Mouse (Mus musculus) liver, embryonic 12.5 days (tissue): ENCODE data around the gene H2-T24. TPM values are rescaled to one million over a fixed set of nuclear protein-coding genes. Genes with fewer than 3 reads are reported as not detected.
"Not testable (repeated sequence)": the region's sequence is repeated elsewhere in the genome, so short reads cannot be mapped to it uniquely, and the experiment has no call there.

Experiments used
- ATAC-seq: fragments of 200-750 bp; cut with Nextera tagmentation; 2 replicates; pipeline ENCODE4 v1.8.0; 2017; ENCODE audit warnings: moderate number of reproducible peaks, mild to moderate bottlenecking, moderate library complexity
- H3K27ac ChIP-seq: fragments of 300-500 bp; sonication (generic); 2 replicates; pipeline ENCODE4 v1.5.1; 2016; ENCODE audit warnings: mild to moderate bottlenecking
- H3K27me3 ChIP-seq: fragments of 300-500 bp; sonication (generic); replicated peaks from 2 replicates; pipeline ENCODE4 v1.6.1; 2016; ENCODE audit warnings: mild to moderate bottlenecking, moderate library complexity
- H3K36me3 ChIP-seq: fragments of 300-500 bp; sonication (generic); 2 replicates; pipeline ENCODE4 v1.6.1; 2016; ENCODE audit warnings: mild to moderate bottlenecking, moderate library complexity
- H3K4me1 ChIP-seq: fragments of 300-500 bp; sonication (generic); 2 replicates; pipeline ENCODE4 v1.6.1; 2016
- H3K4me2 ChIP-seq: fragments of 300-500 bp; sonication (generic); 2 replicates; pipeline ENCODE4 v1.6.1; 2016; ENCODE audit warnings: mild to moderate bottlenecking, moderate library complexity
- H3K4me3 ChIP-seq: fragments of 300-500 bp; sonication (generic); 2 replicates; pipeline ENCODE4 v1.5.1; 2016; ENCODE audit warnings: mild to moderate bottlenecking, moderate library complexity
- H3K9ac ChIP-seq: fragments of 300-500 bp; sonication (generic); 2 replicates; pipeline ENCODE4 v1.6.1; 2016; ENCODE audit warnings: mild to moderate bottlenecking, moderate library complexity
- H3K9me3 ChIP-seq: fragments of 300-500 bp; sonication (generic); replicated peaks from 2 replicates; pipeline ENCODE4 v1.6.1; 2016; ENCODE audit warnings: mild to moderate bottlenecking, moderate library complexity
- WGBS: fragments of 180-500 bp; shearing (Covaris S2); methylation state at CpG from one replicate; pipeline ENCODE4 v1.1.7; 2016; ENCODE audit not compliant: insufficient replicate concordance; 5-methylcytosine and 5-hydroxymethylcytosine counted together
- polyA plus RNA-seq: library from polyadenylated mRNA; unstranded; fragments of >200 nt; fragmentation: Nextera tagmentation; extraction: Ambion mirVana; gene quantifications from 2 replicates; pipeline ENCODE4 v1.2.1, GENCODE M21; 2016

The H2-T24 gene
- polyA plus RNA-seq, 1 experiment from 2014 or later: 4.6 TPM

- H3K27me3 ChIP-seq: no peaks in the 10 kb centered on the region
- 81% methylated on average over 9 of the region's 9 CpGs for WGBS
- H3K4me1 ChIP-seq: peaks cover 74% of the 10 kb centered on the region
- H3K4me3 ChIP-seq: no peak overlapping the region
- H3K9me3 ChIP-seq: no peaks in the 10 kb centered on the region
- no peak overlapping the region for H3K27ac ChIP-seq
- no peak overlapping the region for H3K9ac ChIP-seq
- peaks cover 10% of the 10 kb centered on the region for H3K36me3 ChIP-seq
- H3K4me2 ChIP-seq: no peak overlapping the region
- no peak for ATAC-seq
These were observed 1.7 kb upstream of the H2-T24 start for GRCm38 (mm10) chr17:36022098-36022497.

DNA sequence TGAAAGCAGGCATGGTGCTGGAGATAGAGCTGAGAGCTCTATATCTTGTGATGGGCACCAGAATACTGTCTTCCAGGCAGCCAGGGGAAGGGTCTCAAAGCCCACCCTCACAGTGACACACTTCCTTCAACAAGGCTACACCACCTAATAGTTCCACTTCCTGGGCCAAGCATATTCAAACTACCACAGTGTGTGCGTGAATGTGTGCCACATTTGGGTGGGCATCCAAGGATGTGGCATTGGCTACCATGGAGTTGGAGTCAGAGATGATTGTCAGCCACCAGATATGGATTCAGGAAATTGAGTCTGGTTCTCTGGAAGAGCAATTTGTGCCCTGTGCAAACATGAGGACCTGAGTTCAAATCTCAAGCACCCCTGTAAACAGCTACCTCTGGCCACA is 949 bp upstream of the H2-T24 start:
- H3K27me3 ChIP-seq: no peaks in the 10 kb centered on the region
- peaks cover 18% of the 10 kb centered on the region for H3K36me3 ChIP-seq
- peaks cover 78% of the 10 kb centered on the region for H3K4me1 ChIP-seq
- H3K4me3 ChIP-seq: peak overlapping the region; percentile 58
- peak overlapping the region; percentile 91 for H3K27ac ChIP-seq
- ATAC-seq: 0 out of 2 replicates have a peak, but pooled peaks have one; percentile 23
- WGBS: 76% methylated on average over 1 of the region's 1 CpGs
- H3K9me3 ChIP-seq: no peaks in the 10 kb centered on the region
- H3K4me2 ChIP-seq: peak overlapping the region; percentile 71
- H3K9ac ChIP-seq: peak overlapping the region; percentile 63

DNA sequence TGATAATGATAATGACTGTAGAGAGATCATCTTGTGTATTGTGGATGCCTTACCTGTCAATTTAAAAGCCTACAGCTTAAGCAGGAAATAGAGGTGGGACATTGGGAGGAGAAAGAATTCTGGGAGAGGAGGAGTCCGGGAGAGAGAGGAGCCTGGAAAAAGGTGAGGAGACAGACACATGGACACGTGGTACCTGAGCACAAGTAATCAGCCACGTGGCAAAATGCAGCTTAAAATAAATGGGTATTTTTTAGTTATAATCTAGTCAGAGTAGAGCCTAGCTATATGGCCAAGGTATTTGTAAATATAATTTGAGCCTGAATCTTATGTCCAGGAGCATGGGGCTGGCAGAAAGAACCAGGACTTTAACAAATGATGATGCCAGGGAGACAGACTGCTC is 841 bp downstream of the H2-T24 start:
- Histone ChIP-seq H3K36me3 (peaks cover 36% of the 10 kb centered on the region), H3K9ac (peak overlapping the region; percentile 63), H3K4me3 (peak overlapping the region; percentile 58), H3K4me2 (peak overlapping the region; percentile 71), H3K27ac (peak overlapping the region; percentile 91), H3K27me3 (no peaks in the 10 kb centered on the region), H3K9me3 (no peaks in the 10 kb centered on the region), H3K4me1 (peaks cover 78% of the 10 kb centered on the region)
- no peak for ATAC-seq
- 66% methylated on average over 3 of the region's 3 CpGs for WGBS

- no peak for ATAC-seq
- Histone ChIP-seq H3K4me3 (peak overlapping the region; percentile 58), H3K4me1 (peaks cover 72% of the 10 kb centered on the region), H3K9ac (peak overlapping the region; percentile 63), H3K9me3 (no peaks in the 10 kb centered on the region), H3K27me3 (no peaks in the 10 kb centered on the region), H3K4me2 (peak overlapping the region; percentile 71), H3K27ac (peak overlapping the region; percentile 91; the same call in 1 of the 2 replicates), H3K36me3 (peaks cover 41% of the 10 kb centered on the region)
- 32% methylated on average over 2 of the region's 2 CpGs for WGBS
These were observed 1.4 kb downstream of the H2-T24 start for GRCm38 (mm10) chr17:36018979-36019378.

- 74% methylated on average over 5 of the region's 5 CpGs for WGBS
These were observed 3.3 kb downstream of the H2-T24 start for GRCm38 (mm10) chr17:36017046-36017445.

DNA sequence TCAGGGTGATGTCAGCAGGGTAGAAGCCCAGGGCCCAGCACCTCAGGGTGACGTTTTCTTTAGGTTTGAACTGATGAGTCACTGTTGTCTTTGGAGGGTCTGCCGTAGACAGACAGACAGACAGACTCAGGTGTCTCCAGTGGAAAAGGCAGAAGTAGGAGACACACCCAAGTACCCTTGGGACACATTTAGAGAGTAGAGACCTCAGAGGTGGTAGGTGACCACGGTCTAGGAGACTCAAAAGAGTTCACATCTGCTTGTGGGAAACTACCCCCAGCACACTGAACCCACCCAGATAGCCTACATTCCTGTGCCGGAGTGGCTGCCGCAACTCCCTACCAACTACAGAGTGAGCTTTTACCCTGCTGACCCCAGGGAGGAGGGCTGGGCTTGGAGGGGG is 5.4 kb downstream of the H2-T24 start:
- no peaks in the 10 kb centered on the region for H3K9me3 ChIP-seq
- peaks cover 38% of the 10 kb centered on the region for H3K36me3 ChIP-seq
- H3K27me3 ChIP-seq: no peaks in the 10 kb centered on the region
- no peak overlapping the region for H3K4me2 ChIP-seq
- 0 out of 2 replicates have a peak, but pooled peaks have one; percentile 2 for ATAC-seq
- H3K9ac ChIP-seq: no peak overlapping the region
- no peak overlapping the region for H3K4me3 ChIP-seq
- WGBS: 85% methylated on average over 5 of the region's 5 CpGs
- no peak overlapping the region for H3K27ac ChIP-seq
- peaks cover 39% of the 10 kb centered on the region for H3K4me1 ChIP-seq

More at GRCm38 (mm10) chr17:36017046-36017445, 3.3 kb downstream of the H2-T24 start:
- Histone ChIP-seq H3K4me2 (peak overlapping the region; percentile 16; the same call in 1 of the 2 replicates), H3K9me3 (no peaks in the 10 kb centered on the region), H3K27ac (0 out of 2 replicates have a peak overlapping the region, but pooled peaks have one; percentile 25), H3K36me3 (peaks cover 42% of the 10 kb centered on the region), H3K4me1 (peaks cover 56% of the 10 kb centered on the region), H3K27me3 (no peaks in the 10 kb centered on the region), H3K4me3 (no peak overlapping the region), H3K9ac (no peak overlapping the region)
- ATAC-seq: no peak

DNA sequence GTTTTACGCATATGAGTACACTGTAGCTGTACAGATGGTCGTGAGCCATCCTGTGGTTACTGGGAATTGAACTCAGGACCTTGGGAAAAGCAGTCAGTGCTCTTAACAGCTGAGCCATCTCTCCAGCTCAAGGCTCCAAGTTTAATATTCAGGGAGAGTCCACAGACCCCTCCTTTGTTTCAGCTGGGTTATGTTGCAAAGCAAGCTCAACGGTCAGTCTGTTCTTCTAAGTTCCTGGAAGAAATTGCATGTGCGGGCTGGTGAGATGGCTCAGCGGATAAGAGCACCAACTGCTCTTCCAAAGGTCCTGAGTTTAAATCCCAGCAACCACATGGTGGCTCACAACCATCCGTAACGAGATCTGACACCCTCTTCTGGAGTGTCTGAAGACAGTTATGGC is 16.0 kb downstream of the H2-T24 start:
- Histone ChIP-seq H3K9me3 (peaks cover 46% of the 10 kb centered on the region), H3K36me3 (peaks cover 66% of the 10 kb centered on the region), H3K4me1 (peaks cover 41% of the 10 kb centered on the region)
- not testable (repeated sequence) for ATAC-seq, H3K27me3 ChIP-seq, H3K27ac ChIP-seq, H3K4me3 ChIP-seq, H3K4me2 ChIP-seq, H3K9ac ChIP-seq
- WGBS: 88% methylated on average over 7 of the region's 7 CpGs

- no peak overlapping the region for H3K4me3 ChIP-seq
- no peak for ATAC-seq
- H3K36me3 ChIP-seq: peaks cover 67% of the 10 kb centered on the region
- H3K9ac ChIP-seq: no peak overlapping the region
- WGBS: 86% methylated on average over 7 of the region's 7 CpGs
- peaks cover 52% of the 10 kb centered on the region for H3K4me1 ChIP-seq
- no peak overlapping the region for H3K4me2 ChIP-seq
- peaks cover 46% of the 10 kb centered on the region for H3K9me3 ChIP-seq
- no peaks in the 10 kb centered on the region for H3K27me3 ChIP-seq
- no peak overlapping the region for H3K27ac ChIP-seq
These were observed 17.0 kb downstream of the H2-T24 start for GRCm38 (mm10) chr17:36003331-36003730.

DNA sequence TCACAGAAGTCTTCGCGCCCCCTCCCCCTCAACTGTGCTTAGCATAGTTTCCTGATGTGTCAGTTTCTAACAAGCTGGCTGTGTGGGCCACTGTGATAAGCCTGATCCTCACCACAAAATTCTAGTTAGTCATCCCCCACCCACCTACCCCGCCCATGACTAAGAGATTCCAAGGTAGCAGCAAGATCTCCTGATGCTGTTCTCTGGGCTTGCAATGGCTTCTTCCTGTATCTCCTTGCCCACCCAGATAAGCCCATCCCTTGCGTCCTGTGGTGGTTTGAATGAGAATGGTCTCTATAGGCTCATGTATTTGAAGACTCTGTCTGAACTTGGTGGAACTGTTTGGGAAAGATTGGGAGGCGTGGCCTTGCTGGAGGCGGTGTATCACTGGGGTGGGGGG is 18.4 kb downstream of the H2-T24 start:
- ATAC-seq: peak; percentile 87
- Histone ChIP-seq H3K4me2 (peak overlapping the region; percentile 55), H3K4me3 (0 out of 2 replicates have a peak overlapping the region, but pooled peaks have one; percentile 8), H3K27me3 (no peaks in the 10 kb centered on the region), H3K36me3 (peaks cover 66% of the 10 kb centered on the region), H3K27ac (peak overlapping the region; percentile 90), H3K9ac (no peak overlapping the region), H3K4me1 (peaks cover 65% of the 10 kb centered on the region), H3K9me3 (peaks cover 45% of the 10 kb centered on the region)
- WGBS: 47% methylated on average over 6 of the region's 6 CpGs

DNA sequence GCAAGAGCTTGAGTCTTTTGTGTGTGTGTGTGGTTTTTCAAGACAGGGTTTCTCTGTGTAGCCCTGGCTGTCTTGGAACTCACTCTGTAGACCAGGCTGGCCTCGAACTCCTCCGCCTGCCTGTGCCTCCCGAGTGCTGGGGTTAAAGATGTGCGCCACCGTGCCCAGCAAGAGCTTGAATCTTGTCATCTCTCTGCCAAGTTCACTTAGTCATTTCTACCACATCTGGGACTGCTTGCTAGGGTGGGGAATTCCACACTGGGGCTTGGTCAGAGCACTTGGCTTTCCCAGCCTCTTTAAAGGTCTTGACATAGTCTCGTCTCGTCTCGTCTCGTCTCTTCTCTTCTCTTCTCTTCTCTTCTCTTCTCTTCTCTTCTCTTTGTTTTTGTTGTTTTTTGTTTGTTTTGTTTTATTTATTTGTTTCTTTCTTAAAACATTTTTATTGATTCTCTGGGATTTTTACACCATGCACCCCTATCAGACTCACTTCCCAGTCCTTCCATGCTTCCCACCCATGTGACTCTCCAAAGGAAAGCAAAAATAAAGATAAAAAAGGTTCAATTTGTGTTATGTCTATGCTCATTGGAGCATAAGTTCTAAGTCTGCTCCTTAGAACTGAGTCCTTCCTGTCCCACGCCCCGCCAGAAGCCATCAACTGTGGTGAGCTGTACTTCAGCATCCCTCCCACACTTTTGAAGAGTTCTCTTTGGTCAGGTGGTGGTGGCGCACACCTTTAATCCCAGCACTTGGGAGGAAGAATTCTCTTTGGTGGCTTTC is 19.1 kb downstream of the H2-T24 start:
- Histone ChIP-seq H3K36me3 (peaks cover 59% of the 10 kb centered on the region), H3K4me2 (peak overlapping the region; percentile 55), H3K9me3 (peaks cover 40% of the 10 kb centered on the region), H3K4me3 (no peak overlapping the region), H3K27me3 (no peaks in the 10 kb centered on the region), H3K4me1 (peaks cover 71% of the 10 kb centered on the region), H3K9ac (no peak overlapping the region), H3K27ac (peak overlapping the region; percentile 90)
- peak; percentile 55 for ATAC-seq
- 78% methylated on average over 12 of the region's 12 CpGs for WGBS

DNA sequence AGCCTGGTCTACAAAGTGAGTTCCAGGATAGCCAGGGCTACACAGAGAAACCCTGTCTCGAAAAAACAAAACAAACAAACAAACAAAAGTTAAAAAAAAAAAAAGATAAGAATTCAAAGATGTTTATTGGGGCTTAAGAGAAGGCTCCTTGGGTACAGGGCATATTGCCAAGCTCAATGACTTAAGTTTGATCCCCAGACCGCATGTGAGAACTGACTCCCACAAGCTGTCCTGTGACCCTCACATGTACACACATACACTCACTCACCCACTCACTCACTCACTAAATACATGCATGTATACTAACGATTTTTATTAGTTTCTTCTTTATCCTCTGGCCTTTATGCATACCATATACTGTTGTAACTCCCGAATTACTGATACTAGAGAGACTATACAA is 20.0 kb downstream of the H2-T24 start:
- Histone ChIP-seq H3K27ac (peak overlapping the region; percentile 90; the same call in 1 of the 2 replicates), H3K9ac (peak overlapping the region; percentile 31; the same call in 1 of the 2 replicates), H3K36me3 (peaks cover 50% of the 10 kb centered on the region), H3K4me2 (peak overlapping the region; percentile 56), H3K27me3 (no peaks in the 10 kb centered on the region), H3K9me3 (peaks cover 30% of the 10 kb centered on the region), H3K4me1 (peaks cover 80% of the 10 kb centered on the region), H3K4me3 (no peak overlapping the region)
- WGBS: 80% methylated on average over 4 of the region's 4 CpGs
- ATAC-seq: no peak

- WGBS: 50% methylated on average over 7 of the region's 7 CpGs
- H3K4me3 ChIP-seq: peak overlapping the region; percentile 48
These were observed 21.0 kb downstream of the H2-T24 start for GRCm38 (mm10) chr17:35999356-35999755.

More at GRCm38 (mm10) chr17:35999356-35999755, 21.0 kb downstream of the H2-T24 start:
- Histone ChIP-seq H3K27ac (peak overlapping the region; percentile 8; the same call in 1 of the 2 replicates), H3K9me3 (peaks cover 28% of the 10 kb centered on the region), H3K9ac (no peak overlapping the region), H3K4me1 (peaks cover 86% of the 10 kb centered on the region), H3K4me2 (peak overlapping the region; percentile 56), H3K27me3 (no peaks in the 10 kb centered on the region), H3K36me3 (peaks cover 41% of the 10 kb centered on the region)
- ATAC-seq: no peak
